Mouse (Mus musculus) left cerebral cortex, postnatal 4 days (tissue): ENCODE results near the gene Exo5. TPM values are rescaled to one million over a fixed set of nuclear protein-coding genes. Genes with fewer than 3 reads are reported as not detected.
A peak's percentile ranks its signal among the peaks of the same experiment; 100 is the strongest.

Experiments
- DNase-seq: peaks from one replicate; pipeline ENCODE4 v3.0.0-alpha.2; 2022
- intact Hi-C: fragments of 180-260 bp; cut with DNase I; formaldehyde crosslinking; loops from one replicate; pipeline ENCODE4 v1.15.1; 2025
- total RNA-seq, 2 experiments: library from RNA; stranded (reverse); gene quantifications; 2 replicates each; pipeline ENCODE4 v1.2.3; 2021

Exo5 gene
- total RNA-seq, 2 experiments from 2014 or later: 20.3 to 23.0 TPM

GRCm38 (mm10) chr4:120909558-120910150 lies 15.2 kb downstream of the Exo5 start:
- intact Hi-C loops: loop anchor here (5.0 to 10.0 kb wide), 2 partner anchors 57 to 325 kb away; partner anchors contain the start of genes Gm8439 and Rims3
- DNase-seq: peak; percentile 71

GRCm38 (mm10) chr4:120905644-120906043 lies 19.2 kb downstream of the Exo5 start:
- intact Hi-C loops: loop anchor here (5.0 kb wide), 1 partner anchor 53 kb away; the partner anchor contains the start of gene Rims3
- no peak for DNase-seq

- no peak for DNase-seq
- intact Hi-C loops: no loop called here
Measured at GRCm38 (mm10) chr4:120904533-120904932, 20.3 kb downstream of the Exo5 start.

- DNase-seq: no peak
- intact Hi-C loops: loop anchor here (10.0 kb wide), 1 partner anchor 301 kb away; no protein-coding TSS in a partner anchor
Measured at GRCm38 (mm10) chr4:120895810-120896584, 28.8 kb downstream of the Exo5 start.

- intact Hi-C loops: loop anchor here (10.0 kb wide), 1 partner anchor 300 kb away; no protein-coding TSS in a partner anchor
- DNase-seq: peak; percentile 39
Measured at GRCm38 (mm10) chr4:120895226-120895625, 29.6 kb downstream of the Exo5 start.

GRCm38 (mm10) chr4:120894584-120894983 lies 30.2 kb downstream of the Exo5 start:
- DNase-seq: no peak
- intact Hi-C loops: loop anchor here (10.0 kb wide), 1 partner anchor 300 kb away; no protein-coding TSS in a partner anchor

- intact Hi-C loops: loop anchor here (10.0 kb wide), 1 partner anchor 299 kb away; no protein-coding TSS in a partner anchor
- DNase-seq: no peak
Measured at GRCm38 (mm10) chr4:120893656-120894401, 31.0 kb downstream of the Exo5 start.

GRCm38 (mm10) chr4:120892516-120892915 lies 32.3 kb downstream of the Exo5 start:
- intact Hi-C loops: loop anchor here (10.0 kb wide), 1 partner anchor 298 kb away; no protein-coding TSS in a partner anchor
- DNase-seq: peak; percentile 37

- DNase-seq: no peak
- intact Hi-C loops: loop anchor here (10.0 kb wide), 1 partner anchor 297 kb away; no protein-coding TSS in a partner anchor
Measured at GRCm38 (mm10) chr4:120891960-120892359, 32.9 kb downstream of the Exo5 start.

- intact Hi-C loops: loop anchor here (10.0 kb wide), 1 partner anchor 296 kb away; no protein-coding TSS in a partner anchor
- peak; percentile 86 for DNase-seq
Measured at GRCm38 (mm10) chr4:120890754-120891440, 33.9 kb downstream of the Exo5 start.

GRCm38 (mm10) chr4:120888884-120889283 lies 35.9 kb downstream of the Exo5 start:
- intact Hi-C loops: loop anchor here (5.0 kb wide), 1 partner anchor 37 kb away; the partner anchor contains the start of gene Rims3
- DNase-seq: no peak

GRCm38 (mm10) chr4:120887381-120888112 lies 37.3 kb downstream of the Exo5 start:
- DNase-seq: peak; percentile 64
- intact Hi-C loops: loop anchor here (5.0 kb wide), 1 partner anchor 35 kb away; the partner anchor contains the start of gene Rims3

GRCm38 (mm10) chr4:120886811-120887210 lies 38.0 kb downstream of the Exo5 start:
- no peak for DNase-seq
- intact Hi-C loops: loop anchor here (5.0 kb wide), 1 partner anchor 35 kb away; the partner anchor contains the start of gene Rims3

- intact Hi-C loops: loop anchor here (5.0 kb wide), 1 partner anchor 34 kb away; the partner anchor contains the start of gene Rims3
- DNase-seq: no peak
Measured at GRCm38 (mm10) chr4:120886131-120886530, 38.7 kb downstream of the Exo5 start.

- intact Hi-C loops: loop anchor here (5.0 kb wide), 1 partner anchor 33 kb away; the partner anchor contains the start of gene Rims3
- DNase-seq: peak; percentile 53
Measured at GRCm38 (mm10) chr4:120885208-120886120, 39.4 kb downstream of the Exo5 start.

GRCm38 (mm10) chr4:120882002-120882625 lies 42.7 kb downstream of the Exo5 start:
- peak; percentile 47 for DNase-seq
- intact Hi-C loops: no loop called here

- no peak for DNase-seq
Measured at GRCm38 (mm10) chr4:120880731-120881432, 43.9 kb downstream of the Exo5 start.

More at GRCm38 (mm10) chr4:120880731-120881432, 43.9 kb downstream of the Exo5 start:
- intact Hi-C loops: no loop called here
